Mouse (Mus musculus): ENCODE data around the gene Rtn3. TPM values are rescaled to one million over a fixed set of nuclear protein-coding genes. Genes with fewer than 3 reads are reported as not detected.
A peak's percentile ranks its signal among the peaks of the same experiment; 100 is the strongest.

The Rtn3 gene
- polyA plus RNA-seq, 1 experiment from 2014 or later = 131 TPM

GRCm38 (mm10) chr19:7493352-7494186, 10.5 kb upstream of the Rtn3 start, which contains the start of gene Atl3:
TSS of gene Atl3 (plus strand) at chr19:7494040.
- H3K4me1 ChIP-seq (ENCODE audit: control insufficient read depth, insufficient read depth, low read length) = 0 out of 2 replicates have a peak, but pooled peaks cover 3% of the 10 kb centered on the region
- H3K4me3 ChIP-seq (ENCODE audit: low read length) = peak within 1 kb of the TSS; percentile 83
- peak within 1 kb of the TSS; percentile 99 for H3K27ac ChIP-seq (ENCODE audit: low read depth, low read length)
- H3K27me3 ChIP-seq (ENCODE audit: control insufficient read depth, insufficient read depth, low read length) = no peaks in the 10 kb centered on the region
- ATAC-seq (ENCODE audit: low FRiP score, low TSS enrichment) = no peak
- H3K9me3 ChIP-seq (ENCODE audit: control insufficient read depth, low read length) = no peaks in the 10 kb centered on the region
- no peaks in the 10 kb centered on the region for H3K36me3 ChIP-seq (ENCODE audit: control insufficient read depth, insufficient read depth, low read length)
- WGBS = 30% methylated on average over 31 of the region's 31 CpGs
- peak within 1 kb of the TSS; percentile 74 for H3K4me2 ChIP-seq (replicated peaks; ENCODE audit: low read depth, low read length)
- H3K9ac ChIP-seq (ENCODE audit: low read depth, low read length) = peak within 1 kb of the TSS; percentile 89

DNA sequence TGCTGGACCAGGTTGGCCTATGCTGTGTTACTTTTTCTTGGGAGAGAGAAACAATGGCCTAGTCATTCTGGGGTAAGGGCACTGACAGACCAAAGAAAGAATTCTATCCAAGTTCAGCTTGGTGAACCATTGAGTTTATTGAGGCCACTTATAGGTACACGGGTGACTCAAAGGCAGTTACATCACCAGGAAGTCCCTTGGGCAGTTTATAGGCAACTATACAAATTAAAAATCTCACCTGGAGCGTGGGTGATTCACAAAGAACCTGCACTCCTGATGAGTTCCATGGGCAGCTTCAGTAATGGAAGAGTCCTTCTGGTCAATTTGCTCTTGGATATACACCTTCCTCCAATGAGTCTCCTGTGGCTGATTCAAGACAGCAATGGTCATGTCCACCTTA, 9.6 kb upstream of the Rtn3 start:
- Histone ChIP-seq H3K36me3 (ENCODE audit: control insufficient read depth, insufficient read depth, low read length) (no peaks in the 10 kb centered on the region), H3K9me3 (ENCODE audit: control insufficient read depth, low read length) (no peaks in the 10 kb centered on the region), H3K4me3 (ENCODE audit: low read length) (no peak overlapping the region), H3K27me3 (ENCODE audit: control insufficient read depth, insufficient read depth, low read length) (no peaks in the 10 kb centered on the region), H3K4me1 (ENCODE audit: control insufficient read depth, insufficient read depth, low read length) (0 out of 2 replicates have a peak, but pooled peaks cover 3% of the 10 kb centered on the region), H3K4me2 (replicated peaks; ENCODE audit: low read depth, low read length) (no peak overlapping the region), H3K27ac (ENCODE audit: low read depth, low read length) (no peak overlapping the region), H3K9ac (ENCODE audit: low read depth, low read length) (no peak overlapping the region)
- no peak for ATAC-seq (ENCODE audit: low FRiP score, low TSS enrichment)
- 87% methylated on average over 2 of the region's 2 CpGs for WGBS

DNA sequence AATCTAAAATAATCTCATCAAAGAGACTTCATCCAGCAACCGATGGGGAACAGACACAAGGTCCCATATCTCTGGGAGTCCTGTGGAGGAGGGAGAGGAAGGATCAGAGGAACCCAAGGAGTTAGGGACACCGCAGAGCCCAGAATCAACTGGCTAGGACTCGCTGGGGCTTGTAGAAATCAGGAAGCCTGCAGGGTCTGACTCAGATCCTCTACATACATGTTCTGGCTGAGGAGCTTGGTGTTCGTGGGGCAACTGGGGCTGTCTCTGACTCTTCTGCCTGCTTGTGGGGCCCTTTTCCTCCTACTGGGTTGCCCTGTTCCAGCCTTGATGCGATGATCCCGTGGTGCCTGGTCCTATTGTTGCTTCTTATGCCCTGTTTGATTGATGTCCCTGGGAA, 8.9 kb upstream of the Rtn3 start:
- no peak overlapping the region for H3K4me2 ChIP-seq (replicated peaks; ENCODE audit: low read depth, low read length)
- no peaks in the 10 kb centered on the region for H3K27me3 ChIP-seq (ENCODE audit: control insufficient read depth, insufficient read depth, low read length)
- H3K9me3 ChIP-seq (ENCODE audit: control insufficient read depth, low read length) = no peaks in the 10 kb centered on the region
- no peak overlapping the region for H3K27ac ChIP-seq (ENCODE audit: low read depth, low read length)
- no peak for ATAC-seq (ENCODE audit: low FRiP score, low TSS enrichment)
- 0 out of 2 replicates have a peak, but pooled peaks cover 3% of the 10 kb centered on the region for H3K4me1 ChIP-seq (ENCODE audit: control insufficient read depth, insufficient read depth, low read length)
- H3K9ac ChIP-seq (ENCODE audit: low read depth, low read length) = no peak overlapping the region
- 90% methylated on average over 6 of the region's 6 CpGs for WGBS
- H3K36me3 ChIP-seq (ENCODE audit: control insufficient read depth, insufficient read depth, low read length) = no peaks in the 10 kb centered on the region
- no peak overlapping the region for H3K4me3 ChIP-seq (ENCODE audit: low read length)

DNA sequence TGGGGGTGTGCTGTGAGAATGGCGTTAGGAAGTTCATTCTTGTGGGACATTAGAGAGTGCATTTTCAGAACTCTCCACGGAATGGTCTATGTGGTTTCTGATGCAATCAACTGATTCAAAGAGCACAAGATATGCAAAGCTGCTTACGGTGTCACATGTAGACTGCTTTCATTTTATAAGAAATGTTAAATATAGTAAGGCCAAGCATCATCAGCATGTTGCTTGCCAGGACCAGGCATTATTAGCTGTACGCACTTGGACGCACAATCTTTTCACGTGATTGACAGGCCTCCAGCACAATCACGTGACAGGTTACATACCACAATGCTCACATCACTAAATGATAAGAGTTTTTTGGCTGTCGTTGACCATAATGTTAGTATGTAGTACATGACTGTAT, 4.6 kb upstream of the Rtn3 start:
- H3K27me3 ChIP-seq (ENCODE audit: control insufficient read depth, insufficient read depth, low read length) = no peaks in the 10 kb centered on the region
- ATAC-seq (ENCODE audit: low FRiP score, low TSS enrichment) = no peak
- no peaks in the 10 kb centered on the region for H3K36me3 ChIP-seq (ENCODE audit: control insufficient read depth, insufficient read depth, low read length)
- H3K9ac ChIP-seq (ENCODE audit: low read depth, low read length) = no peak overlapping the region
- no peaks in the 10 kb centered on the region for H3K9me3 ChIP-seq (ENCODE audit: control insufficient read depth, low read length)
- no peak overlapping the region for H3K4me2 ChIP-seq (replicated peaks; ENCODE audit: low read depth, low read length)
- no peaks in the 10 kb centered on the region; the same call in 1 of the 2 replicates for H3K4me1 ChIP-seq (ENCODE audit: control insufficient read depth, insufficient read depth, low read length)
- no peak overlapping the region for H3K27ac ChIP-seq (ENCODE audit: low read depth, low read length)
- 87% methylated on average over 8 of the region's 8 CpGs for WGBS
- H3K4me3 ChIP-seq (ENCODE audit: low read length) = no peak overlapping the region

- WGBS = 74% methylated on average over 5 of the region's 5 CpGs
- H3K4me1 ChIP-seq (ENCODE audit: control insufficient read depth, insufficient read depth, low read length) = peaks cover 3% of the 10 kb centered on the region; the same call in 1 of the 2 replicates
- ATAC-seq (ENCODE audit: low FRiP score, low TSS enrichment) = no peak
- peak overlapping the region; percentile 38; the same call in 1 of the 2 replicates for H3K9ac ChIP-seq (ENCODE audit: low read depth, low read length)
- H3K27me3 ChIP-seq (ENCODE audit: control insufficient read depth, insufficient read depth, low read length) = no peaks in the 10 kb centered on the region
- peak overlapping the region; percentile 65 for H3K4me2 ChIP-seq (replicated peaks; ENCODE audit: low read depth, low read length)
- H3K9me3 ChIP-seq (ENCODE audit: control insufficient read depth, low read length) = no peaks in the 10 kb centered on the region
- H3K27ac ChIP-seq (ENCODE audit: low read depth, low read length) = peak overlapping the region; percentile 62; the same call in 1 of the 2 replicates
- no peaks in the 10 kb centered on the region for H3K36me3 ChIP-seq (ENCODE audit: control insufficient read depth, insufficient read depth, low read length)
- H3K4me3 ChIP-seq (ENCODE audit: low read length) = peak overlapping the region; percentile 71; the same call in 1 of the 2 replicates
These were observed 995 bp upstream of the Rtn3 start for GRCm38 (mm10) chr19:7484076-7484475.

- H3K9ac ChIP-seq (ENCODE audit: low read depth, low read length) = peak overlapping the region; percentile 12; the same call in 1 of the 2 replicates
- no peaks in the 10 kb centered on the region for H3K27me3 ChIP-seq (ENCODE audit: control insufficient read depth, insufficient read depth, low read length)
These were observed 416 bp upstream of the Rtn3 start for GRCm38 (mm10) chr19:7483512-7483882.

DNA sequence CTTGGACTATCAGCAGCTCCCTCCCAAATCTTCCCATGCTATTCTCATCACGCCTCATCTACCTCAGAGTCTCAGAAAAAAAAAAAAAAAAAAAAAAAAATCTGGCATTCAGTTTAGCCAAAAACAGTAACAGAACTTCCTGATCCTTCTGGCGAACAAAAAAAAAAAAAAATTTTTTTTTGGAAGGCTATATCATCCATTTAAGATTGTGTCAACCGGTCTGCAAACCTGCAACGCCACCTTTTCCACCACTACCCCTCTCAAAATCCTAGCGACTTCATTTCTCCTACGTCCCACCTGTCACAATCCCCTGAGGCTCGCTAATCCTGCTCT, 849 bp downstream of the Rtn3 start:
- no peaks in the 10 kb centered on the region for H3K27me3 ChIP-seq (ENCODE audit: control insufficient read depth, insufficient read depth, low read length)
- peak overlapping the region; percentile 97 for H3K27ac ChIP-seq (ENCODE audit: low read depth, low read length)
- 0 out of 2 replicates have a peak, but pooled peaks cover 1% of the 10 kb centered on the region for H3K36me3 ChIP-seq (ENCODE audit: control insufficient read depth, insufficient read depth, low read length)
- 0% methylated on average over 7 of the region's 7 CpGs for WGBS
- peak overlapping the region; percentile 91 for H3K9ac ChIP-seq (ENCODE audit: low read depth, low read length)
- H3K4me2 ChIP-seq (replicated peaks; ENCODE audit: low read depth, low read length) = peak overlapping the region; percentile 65
- H3K9me3 ChIP-seq (ENCODE audit: control insufficient read depth, low read length) = no peaks in the 10 kb centered on the region
- H3K4me3 ChIP-seq (ENCODE audit: low read length) = peak overlapping the region; percentile 71
- H3K4me1 ChIP-seq (ENCODE audit: control insufficient read depth, insufficient read depth, low read length) = peaks cover 3% of the 10 kb centered on the region; the same call in 1 of the 2 replicates
- no peak for ATAC-seq (ENCODE audit: low FRiP score, low TSS enrichment)

More at GRCm38 (mm10) chr19:7483512-7483882, 416 bp upstream of the Rtn3 start:
- WGBS = 2% methylated on average over 6 of the region's 6 CpGs
- H3K4me2 ChIP-seq (replicated peaks; ENCODE audit: low read depth, low read length) = peak overlapping the region; percentile 65
- H3K4me1 ChIP-seq (ENCODE audit: control insufficient read depth, insufficient read depth, low read length) = peaks cover 3% of the 10 kb centered on the region; the same call in 1 of the 2 replicates
- peak overlapping the region; percentile 62; the same call in 1 of the 2 replicates for H3K27ac ChIP-seq (ENCODE audit: low read depth, low read length)
- ATAC-seq (ENCODE audit: low FRiP score, low TSS enrichment) = peak; percentile 61
- no peaks in the 10 kb centered on the region for H3K36me3 ChIP-seq (ENCODE audit: control insufficient read depth, insufficient read depth, low read length)
- peak overlapping the region; percentile 71 for H3K4me3 ChIP-seq (ENCODE audit: low read length)
- no peaks in the 10 kb centered on the region for H3K9me3 ChIP-seq (ENCODE audit: control insufficient read depth, low read length)

DNA sequence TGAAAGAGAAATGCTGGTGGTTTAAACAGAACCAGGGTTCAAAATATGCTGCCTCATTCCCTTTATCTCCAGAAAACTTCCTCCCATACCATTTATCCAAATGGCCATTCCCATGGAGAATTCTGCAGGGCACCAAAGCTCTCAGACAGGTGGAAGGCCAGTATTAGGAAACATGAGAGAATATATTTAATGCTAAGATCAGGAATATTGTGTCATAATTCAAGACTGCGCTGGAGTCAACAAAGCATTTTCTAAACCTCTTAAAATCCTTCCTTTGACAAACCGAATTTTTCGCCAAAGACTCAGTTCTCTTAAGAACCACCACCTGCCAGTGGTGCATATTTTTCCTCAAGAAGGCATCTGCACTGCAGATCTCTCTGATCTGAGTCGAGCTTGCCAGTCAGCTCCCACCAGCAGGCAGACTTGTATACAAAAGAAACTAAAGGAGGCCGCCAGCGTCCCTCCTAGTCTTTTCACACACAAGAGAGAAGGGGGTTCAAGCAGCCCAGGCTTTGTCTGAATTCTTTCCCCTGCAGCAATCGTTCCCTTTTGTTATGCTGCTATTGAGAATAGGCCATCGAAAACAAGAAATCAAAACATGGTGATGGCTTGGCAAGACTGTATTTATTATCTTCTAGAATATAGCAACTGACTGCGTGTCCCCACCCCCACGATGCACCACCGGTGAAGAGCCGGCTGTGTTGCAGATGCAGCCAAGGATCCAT, 1.4 kb downstream of the Rtn3 start:
- Histone ChIP-seq H3K36me3 (ENCODE audit: control insufficient read depth, insufficient read depth, low read length) (0 out of 2 replicates have a peak, but pooled peaks cover 4% of the 10 kb centered on the region), H3K9ac (ENCODE audit: low read depth, low read length) (peak overlapping the region; percentile 91; the same call in 1 of the 2 replicates), H3K4me1 (ENCODE audit: control insufficient read depth, insufficient read depth, low read length) (peaks cover 3% of the 10 kb centered on the region; the same call in 1 of the 2 replicates), H3K27ac (ENCODE audit: low read depth, low read length) (no peak overlapping the region), H3K4me3 (ENCODE audit: low read length) (peak overlapping the region; percentile 71), H3K4me2 (replicated peaks; ENCODE audit: low read depth, low read length) (peak overlapping the region; percentile 65), H3K27me3 (ENCODE audit: control insufficient read depth, insufficient read depth, low read length) (no peaks in the 10 kb centered on the region), H3K9me3 (ENCODE audit: control insufficient read depth, low read length) (no peaks in the 10 kb centered on the region)
- 5% methylated on average over 12 of the region's 12 CpGs for WGBS
- no peak for ATAC-seq (ENCODE audit: low FRiP score, low TSS enrichment)

Measured in kidney, embryonic 14.5 days (tissue).